Mouse (Mus musculus) embryonic facial prominence, embryonic 14.5 days (tissue): ENCODE results near the gene Tbc1d5. TPM values are rescaled to one million over a fixed set of nuclear protein-coding genes. Genes with fewer than 3 reads are reported as not detected.
A peak's percentile ranks its signal among the peaks of the same experiment; 100 is the strongest.

Source experiments
- ATAC-seq: fragments of 200-750 bp; cut with Nextera tagmentation; 2 replicates; pipeline ENCODE4 v1.8.0; 2017; ENCODE audit warnings: low read depth, moderate number of reproducible peaks, moderate TSS enrichment
- DNase-seq: peaks from one replicate; pipeline ENCODE4 v3.0.0-alpha.2; 2015; ENCODE audit warnings: low spot score
- H3K27ac ChIP-seq: fragments of 300-500 bp; sonication (generic); replicated peaks from 2 replicates; pipeline ENCODE4 v1.5.1; 2014; ENCODE audit warnings: low read depth, mild to moderate bottlenecking, low read length, moderate library complexity
- H3K27me3 ChIP-seq: fragments of 300-500 bp; sonication (generic); replicated peaks from 2 replicates; pipeline ENCODE4 v1.6.1; 2014; ENCODE audit warnings: low read length; ENCODE audit not compliant: control insufficient read depth, insufficient read depth
- H3K36me3 ChIP-seq: fragments of 300-500 bp; sonication (generic); 2 replicates; pipeline ENCODE4 v1.6.1; 2014; ENCODE audit warnings: low read length, mixed read lengths; ENCODE audit not compliant: control insufficient read depth, insufficient read depth
- H3K4me1 ChIP-seq: fragments of 300-500 bp; sonication (generic); 2 replicates; pipeline ENCODE4 v1.6.1; 2014; ENCODE audit warnings: antibody characterized with exemption, low read length; ENCODE audit not compliant: control insufficient read depth, insufficient read depth
- H3K4me2 ChIP-seq: fragments of 300-500 bp; sonication (generic); 2 replicates; pipeline ENCODE4 v1.6.1; 2014; ENCODE audit warnings: low read depth, mild to moderate bottlenecking, low read length, moderate library complexity, mixed read lengths
- H3K4me3 ChIP-seq: fragments of 300-500 bp; sonication (generic); 2 replicates; pipeline ENCODE4 v1.5.1; 2014; ENCODE audit warnings: low read depth, mild to moderate bottlenecking, low read length
- H3K9ac ChIP-seq: fragments of 300-500 bp; sonication (generic); 2 replicates; pipeline ENCODE4 v1.6.1; 2014; ENCODE audit warnings: low read depth, mild to moderate bottlenecking, low read length, moderate library complexity, mixed read lengths
- H3K9me3 ChIP-seq: fragments of 300-500 bp; sonication (generic); 2 replicates; pipeline ENCODE4 v1.6.1; 2016; ENCODE audit warnings: low read length; ENCODE audit not compliant: control insufficient read depth
- WGBS: fragments of 180-500 bp; shearing (Covaris S2); extraction: QIAGEN DNeasy Blood & Tissue Kit; methylation state at CpG from one replicate; pipeline ENCODE4 v1.1.7; 2014; 5-methylcytosine and 5-hydroxymethylcytosine counted together
- polyA plus RNA-seq: library from polyadenylated mRNA; unstranded; fragments of >200 nt; fragmentation: Nextera tagmentation; extraction: Ambion mirVana; gene quantifications from 2 replicates; pipeline ENCODE4 v1.2.1, GENCODE M21; 2014

The Tbc1d5 gene
- polyA plus RNA-seq, 1 experiment from 2014 or later, result 11.6 TPM

- H3K4me1 ChIP-seq, result no peaks in the 10 kb centered on the region
- no peak overlapping the region for H3K4me2 ChIP-seq
- ATAC-seq (no peak), DNase-seq (no peak)
- 92% methylated on average over 1 of the region's 1 CpGs for WGBS
- no peaks in the 10 kb centered on the region for H3K27me3 ChIP-seq
- H3K9ac ChIP-seq, result no peak overlapping the region
- H3K27ac ChIP-seq, result no peak overlapping the region
- no peak overlapping the region for H3K4me3 ChIP-seq
- H3K36me3 ChIP-seq, result no peaks in the 10 kb centered on the region
- H3K9me3 ChIP-seq, result no peaks in the 10 kb centered on the region
Observed at GRCm38 (mm10) chr17:50889475-50889874, 289.7 kb downstream of the Tbc1d5 start.

DNA sequence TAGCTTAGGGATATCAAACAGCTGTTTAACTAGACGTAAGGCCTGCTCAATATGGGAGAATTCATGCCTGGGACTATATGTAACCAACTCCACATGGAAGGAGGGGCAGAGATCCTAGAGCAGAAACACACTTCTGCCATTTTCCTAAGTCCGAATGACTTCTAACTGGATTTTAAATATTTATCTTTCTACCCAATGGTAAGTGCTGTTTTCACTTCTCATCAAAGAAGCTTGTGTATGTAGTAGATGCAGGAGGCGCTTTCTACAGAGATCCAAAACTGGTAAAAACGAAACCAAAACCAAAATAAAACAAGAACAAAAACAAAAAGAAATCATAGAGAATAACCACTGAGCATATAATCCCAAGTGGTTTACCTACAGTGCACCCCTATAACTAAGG, 299.2 kb downstream of the Tbc1d5 start:
- no peaks in the 10 kb centered on the region for H3K27me3 ChIP-seq
- ATAC-seq, result no peak
- DNase-seq, result no peak
- no peak overlapping the region for H3K9ac ChIP-seq
- H3K4me1 ChIP-seq, result no peaks in the 10 kb centered on the region
- no peaks in the 10 kb centered on the region for H3K9me3 ChIP-seq
- no peak overlapping the region for H3K4me2 ChIP-seq
- H3K27ac ChIP-seq, result no peak overlapping the region
- H3K36me3 ChIP-seq, result no peaks in the 10 kb centered on the region
- 78% methylated on average over 4 of the region's 4 CpGs for WGBS
- H3K4me3 ChIP-seq, result no peak overlapping the region

DNA sequence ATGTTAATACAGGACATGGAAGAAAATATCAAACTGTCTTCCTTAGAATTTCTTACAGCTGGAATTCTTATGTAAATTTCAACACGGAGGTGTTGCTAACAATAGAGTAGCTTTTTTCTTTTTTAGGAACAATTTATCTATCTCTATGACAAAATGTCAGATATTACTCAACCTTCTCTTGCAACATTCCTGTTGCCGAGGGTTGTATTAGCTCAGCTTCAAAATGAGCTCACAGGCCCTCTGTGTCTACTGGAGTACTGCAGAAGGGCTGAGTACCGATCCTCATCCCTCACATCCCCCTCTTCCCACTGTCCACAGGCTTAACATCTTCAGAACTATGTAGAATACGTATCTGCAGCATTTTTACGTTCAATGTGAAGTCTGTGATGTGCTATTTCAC, 302.7 kb downstream of the Tbc1d5 start:
- DNase-seq (no peak), ATAC-seq (no peak)
- Histone ChIP-seq H3K27me3 (no peaks in the 10 kb centered on the region), H3K9ac (no peak overlapping the region), H3K36me3 (no peaks in the 10 kb centered on the region), H3K4me1 (no peaks in the 10 kb centered on the region), H3K27ac (no peak overlapping the region), H3K4me3 (no peak overlapping the region), H3K9me3 (no peaks in the 10 kb centered on the region), H3K4me2 (no peak overlapping the region)
- 85% methylated on average over 5 of the region's 5 CpGs for WGBS

GRCm38 (mm10) chr17:50874067-50874466, 305.1 kb downstream of the Tbc1d5 start:
- no peak overlapping the region for H3K4me3 ChIP-seq
- no peaks in the 10 kb centered on the region for H3K36me3 ChIP-seq
- H3K9me3 ChIP-seq, result no peaks in the 10 kb centered on the region
- H3K4me1 ChIP-seq, result no peaks in the 10 kb centered on the region
- H3K27me3 ChIP-seq, result no peaks in the 10 kb centered on the region
- no peak overlapping the region for H3K27ac ChIP-seq
- no peak overlapping the region for H3K9ac ChIP-seq
- DNase-seq (peak; percentile 53), ATAC-seq (0 out of 2 replicates have a peak, but pooled peaks have one; percentile 33)
- WGBS, result 37% methylated on average over 7 of the region's 7 CpGs
- no peak overlapping the region for H3K4me2 ChIP-seq

DNA sequence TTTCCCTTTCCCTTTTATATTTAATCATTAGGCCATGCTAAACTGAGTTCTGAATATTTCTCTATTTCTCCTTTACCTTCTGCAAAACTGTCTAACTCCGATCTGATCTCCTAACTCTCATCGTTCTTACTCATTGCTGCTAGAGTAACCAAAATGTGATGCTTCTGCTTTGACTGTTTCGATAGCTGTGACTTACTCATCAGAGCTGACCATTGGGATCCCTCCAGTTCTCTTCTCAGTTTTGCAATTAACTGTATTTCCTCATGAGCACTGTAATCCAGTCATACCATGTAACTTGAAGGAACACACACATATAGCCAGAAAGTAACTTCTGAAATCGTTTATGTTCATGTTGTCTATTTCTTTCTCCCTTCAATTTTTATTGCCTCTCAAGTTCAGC, 306.6 kb downstream of the Tbc1d5 start:
- ATAC-seq, result no peak
- WGBS, result 89% methylated on average over 4 of the region's 4 CpGs

GRCm38 (mm10) chr17:50867297-50867696, 311.9 kb downstream of the Tbc1d5 start:
- DNase-seq (no peak), ATAC-seq (no peak)
- Histone ChIP-seq H3K9ac (no peak overlapping the region), H3K4me3 (no peak overlapping the region), H3K4me2 (no peak overlapping the region), H3K9me3 (no peaks in the 10 kb centered on the region), H3K4me1 (no peaks in the 10 kb centered on the region), H3K27me3 (no peaks in the 10 kb centered on the region), H3K27ac (no peak overlapping the region), H3K36me3 (no peaks in the 10 kb centered on the region)
- WGBS, result 90% methylated on average over 3 of the region's 3 CpGs

More for the DNA sequence above, 306.6 kb downstream of the Tbc1d5 start:
- H3K9ac ChIP-seq, result no peak overlapping the region
- H3K4me1 ChIP-seq, result no peaks in the 10 kb centered on the region
- no peaks in the 10 kb centered on the region for H3K27me3 ChIP-seq
- no peak overlapping the region for H3K4me2 ChIP-seq
- no peaks in the 10 kb centered on the region for H3K36me3 ChIP-seq
- H3K9me3 ChIP-seq, result no peaks in the 10 kb centered on the region
- no peak overlapping the region for H3K27ac ChIP-seq
- DNase-seq, result no peak
- no peak overlapping the region for H3K4me3 ChIP-seq

DNA sequence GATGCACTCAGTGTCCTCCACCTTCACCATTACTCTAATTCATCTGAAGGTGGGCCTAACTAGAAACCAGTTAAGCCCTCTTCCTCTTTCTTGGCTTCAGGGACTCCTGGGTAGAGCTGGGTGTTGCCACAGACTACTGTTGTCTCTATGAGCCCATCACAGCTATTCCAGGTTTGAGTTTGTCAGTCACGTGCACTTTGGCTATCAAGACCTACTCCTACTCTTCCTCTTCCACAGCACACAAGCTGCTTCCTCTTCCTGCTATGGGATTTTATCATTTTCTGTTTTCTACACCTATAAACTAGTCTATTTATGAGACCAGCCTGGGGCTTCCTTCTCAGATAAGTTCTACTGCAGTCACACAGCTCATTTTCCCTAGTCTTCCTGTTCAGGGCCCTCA, 314.4 kb downstream of the Tbc1d5 start:
- Histone ChIP-seq H3K4me1 (no peaks in the 10 kb centered on the region), H3K4me2 (no peak overlapping the region), H3K36me3 (no peaks in the 10 kb centered on the region), H3K27ac (no peak overlapping the region), H3K9me3 (no peaks in the 10 kb centered on the region), H3K27me3 (no peaks in the 10 kb centered on the region), H3K4me3 (no peak overlapping the region), H3K9ac (no peak overlapping the region)
- ATAC-seq, result no peak
- WGBS, result 88% methylated on average over 1 of the region's 1 CpGs
- DNase-seq, result no peak

DNA sequence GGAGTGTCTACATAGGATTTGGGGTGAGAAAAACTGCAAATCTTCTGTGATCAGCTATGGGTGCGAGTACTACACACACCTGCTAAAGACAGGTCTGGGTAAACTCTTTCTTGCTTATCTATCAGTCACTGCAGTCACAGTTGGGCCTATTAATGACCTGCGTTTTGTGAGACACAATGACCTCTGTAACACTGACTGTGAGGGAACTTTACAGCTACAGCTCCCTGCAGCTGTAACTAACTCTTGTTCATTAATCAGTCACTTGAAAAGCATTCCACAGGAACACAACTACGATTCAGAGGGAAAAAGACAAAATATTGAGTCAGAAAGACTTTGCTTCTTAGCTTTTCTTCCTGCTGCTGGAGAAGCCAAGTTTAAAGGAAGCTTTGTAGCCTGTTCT, 325.9 kb downstream of the Tbc1d5 start:
- Histone ChIP-seq H3K9me3 (no peaks in the 10 kb centered on the region), H3K9ac (no peak overlapping the region), H3K36me3 (no peaks in the 10 kb centered on the region), H3K4me3 (no peak overlapping the region), H3K27me3 (no peaks in the 10 kb centered on the region), H3K27ac (no peak overlapping the region), H3K4me2 (no peak overlapping the region), H3K4me1 (no peaks in the 10 kb centered on the region)
- DNase-seq (no peak), ATAC-seq (no peak)
- WGBS, result 47% methylated on average over 3 of the region's 3 CpGs

GRCm38 (mm10) chr17:50851382-50851781, 327.8 kb downstream of the Tbc1d5 start:
- Histone ChIP-seq H3K36me3 (no peaks in the 10 kb centered on the region), H3K4me1 (no peaks in the 10 kb centered on the region), H3K27ac (no peak overlapping the region), H3K9me3 (no peaks in the 10 kb centered on the region), H3K4me3 (no peak overlapping the region), H3K27me3 (no peaks in the 10 kb centered on the region), H3K4me2 (no peak overlapping the region), H3K9ac (no peak overlapping the region)
- DNase-seq (no peak), ATAC-seq (no peak)
- WGBS, result 88% methylated on average over 1 of the region's 1 CpGs
